Mouse (Mus musculus) T-cell, adult 2 months (primary cell): ENCODE results near the gene Bhlhe41.

Source experiments
- DNase-seq: peaks from one replicate; pipeline ENCODE4 v3.0.0; 2022; ENCODE audit warnings: low spot score

Bhlhe41 gene

GRCm38 (mm10) chr6:145870991-145871390 is 5.6 kb upstream of the Bhlhe41 start:
- DNase-seq = no peak

GRCm38 (mm10) chr6:145867111-145867510 is 1.8 kb upstream of the Bhlhe41 start:
- DNase-seq = no peak

GRCm38 (mm10) chr6:145865886-145866851 is 811 bp upstream of the Bhlhe41 start:
- no peak for DNase-seq

GRCm38 (mm10) chr6:145864171-145864570 is 1.2 kb downstream of the Bhlhe41 start:
- no peak for DNase-seq

GRCm38 (mm10) chr6:145863065-145863971 is 2.0 kb downstream of the Bhlhe41 start:
- DNase-seq = no peak

- no peak for DNase-seq
Observed at GRCm38 (mm10) chr6:145862739-145863064, 2.7 kb downstream of the Bhlhe41 start.

- no peak for DNase-seq
Observed at GRCm38 (mm10) chr6:145862321-145862720, 3.0 kb downstream of the Bhlhe41 start.

GRCm38 (mm10) chr6:145861462-145862227 is 3.7 kb downstream of the Bhlhe41 start:
- DNase-seq = no peak

- DNase-seq = no peak
Observed at GRCm38 (mm10) chr6:145860350-145860749, 5.0 kb downstream of the Bhlhe41 start.

- DNase-seq = no peak
Observed at GRCm38 (mm10) chr6:145858414-145858813, 6.9 kb downstream of the Bhlhe41 start.

- DNase-seq = no peak
Observed at GRCm38 (mm10) chr6:145857428-145857827, 7.9 kb downstream of the Bhlhe41 start.

GRCm38 (mm10) chr6:145855720-145856551 is 9.4 kb downstream of the Bhlhe41 start:
- peak; percentile 88 for DNase-seq

GRCm38 (mm10) chr6:145854756-145855155 is 10.6 kb downstream of the Bhlhe41 start:
- DNase-seq = no peak

- DNase-seq = no peak
Observed at GRCm38 (mm10) chr6:145853356-145854079, 11.8 kb downstream of the Bhlhe41 start.

- DNase-seq = no peak
Observed at GRCm38 (mm10) chr6:145852708-145853107, 12.7 kb downstream of the Bhlhe41 start.

GRCm38 (mm10) chr6:145851956-145852355 is 13.4 kb downstream of the Bhlhe41 start:
- DNase-seq = no peak

GRCm38 (mm10) chr6:145850789-145851188 is 14.6 kb downstream of the Bhlhe41 start:
- no peak for DNase-seq

GRCm38 (mm10) chr6:145847661-145848060 is 17.7 kb downstream of the Bhlhe41 start:
- DNase-seq = no peak

- DNase-seq = no peak
Observed at GRCm38 (mm10) chr6:145846948-145847347, 18.4 kb downstream of the Bhlhe41 start.

GRCm38 (mm10) chr6:145846076-145846475 is 19.3 kb downstream of the Bhlhe41 start:
- DNase-seq = no peak
